Mouse (Mus musculus) right cerebral cortex, postnatal 10 days (tissue): Measurements from ENCODE around the gene Slc2a10.
"Not testable (repeated sequence)": the region's sequence is repeated elsewhere in the genome, so short reads cannot be mapped to it uniquely, and the experiment has no call there.

Experiments used
- DNase-seq, 2 experiments: peaks; one replicate each; pipeline ENCODE4 v3.0.0; 2021; ENCODE audit warnings: low spot score in 2 of 2

Gene Slc2a10

GRCm38 (mm10) chr2:165498816-165499215 lies 4.8 kb upstream of the Slc2a10 start:
- DNase-seq, result no peak

GRCm38 (mm10) chr2:165509686-165510085 lies 6.1 kb downstream of the Slc2a10 start:
- no peak for DNase-seq

- peak; percentile 51 to 69 for DNase-seq
These were observed 6.9 kb downstream of the Slc2a10 start for GRCm38 (mm10) chr2:165510466-165510865.

DNA sequence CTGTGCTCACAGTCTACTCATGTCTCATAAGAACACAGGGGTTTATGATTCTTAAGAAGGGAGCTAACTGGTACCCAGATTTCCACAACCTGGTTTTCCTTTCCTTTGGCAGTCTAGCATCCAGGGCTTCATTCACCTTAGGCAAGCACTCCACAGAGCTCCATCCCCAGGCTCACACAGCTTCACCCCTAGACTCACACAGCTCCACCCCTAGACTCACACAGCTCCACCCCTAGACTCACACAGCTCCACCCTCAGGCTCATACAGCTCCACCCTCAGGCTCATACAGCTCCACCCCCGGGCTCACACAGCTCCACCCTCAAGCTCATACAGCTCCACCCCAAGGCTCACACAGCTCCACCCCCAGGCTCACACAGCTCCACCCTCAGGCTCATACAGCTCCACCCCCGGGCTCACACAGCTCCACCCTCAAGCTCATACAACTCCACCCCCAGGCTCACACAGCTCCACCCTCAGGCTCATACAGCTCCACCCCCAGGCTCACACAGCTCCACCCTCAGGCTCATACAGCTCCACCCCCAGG lies 7.4 kb downstream of the Slc2a10 start:
- not testable (repeated sequence) for DNase-seq

DNA sequence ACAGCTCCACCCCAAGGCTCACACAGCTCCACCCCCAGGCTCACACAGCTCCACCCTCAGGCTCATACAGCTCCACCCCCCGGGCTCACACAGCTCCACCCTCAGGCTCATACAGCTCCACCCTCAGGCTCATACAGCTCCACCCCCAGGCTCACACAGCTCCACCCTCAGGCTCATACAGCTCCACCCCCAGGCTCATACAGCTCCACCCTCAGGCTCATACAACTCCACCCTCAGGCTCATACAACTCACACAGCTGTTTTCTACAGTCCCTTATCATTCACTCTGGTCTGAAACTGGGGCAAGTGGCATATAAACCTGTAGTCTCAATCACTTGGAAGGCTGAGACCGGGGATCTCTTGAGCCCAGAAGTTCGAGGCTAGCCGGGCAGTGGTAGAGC lies 7.9 kb downstream of the Slc2a10 start:
- DNase-seq, result not testable (repeated sequence)

DNA sequence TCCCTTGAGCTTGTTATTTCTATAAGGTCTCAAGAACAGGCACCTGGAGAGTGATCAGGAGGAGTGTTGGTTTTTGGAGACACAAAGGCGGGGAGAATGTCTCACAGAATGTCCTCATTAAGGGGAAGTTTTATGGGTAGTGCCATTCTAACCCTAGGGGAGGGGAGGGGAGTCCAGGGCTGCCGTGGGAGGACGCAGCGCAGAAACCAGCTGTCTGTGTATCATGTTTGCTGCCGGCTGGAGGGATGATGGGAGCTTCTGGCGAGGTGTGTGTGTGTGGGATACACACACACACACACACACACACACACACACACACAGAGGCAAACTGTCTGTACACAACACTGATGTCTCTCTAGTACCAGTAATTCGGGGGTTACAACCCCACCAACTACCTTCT lies 8.8 kb downstream of the Slc2a10 start:
- DNase-seq, result no peak

- peak in 1 of 2 experiments; percentile 49 for DNase-seq
These were observed 9.4 kb downstream of the Slc2a10 start for GRCm38 (mm10) chr2:165512870-165513600.

GRCm38 (mm10) chr2:165515178-165515728 lies 11.7 kb downstream of the Slc2a10 start:
- DNase-seq, result no peak

DNA sequence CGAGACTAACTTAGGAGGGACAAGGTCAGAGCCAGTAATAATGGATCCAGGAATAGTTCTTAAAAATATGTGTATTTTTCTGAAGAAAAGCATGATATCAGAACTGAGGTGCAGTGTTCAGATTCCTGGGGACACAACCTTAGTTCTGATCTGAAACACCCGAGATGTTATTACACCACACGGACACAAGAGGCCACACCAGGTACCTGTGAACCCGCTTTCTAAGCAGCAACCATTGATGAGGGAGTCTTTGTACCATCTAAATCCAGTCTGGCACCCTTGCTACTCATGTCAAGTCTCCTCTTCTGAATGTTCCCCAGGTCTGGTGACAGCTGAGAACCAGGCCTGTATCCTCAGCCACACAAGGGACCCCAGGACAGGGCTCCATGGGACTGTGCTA lies 22.0 kb downstream of the Slc2a10 start:
- DNase-seq, result peak in 1 of 2 experiments; percentile 51

DNA sequence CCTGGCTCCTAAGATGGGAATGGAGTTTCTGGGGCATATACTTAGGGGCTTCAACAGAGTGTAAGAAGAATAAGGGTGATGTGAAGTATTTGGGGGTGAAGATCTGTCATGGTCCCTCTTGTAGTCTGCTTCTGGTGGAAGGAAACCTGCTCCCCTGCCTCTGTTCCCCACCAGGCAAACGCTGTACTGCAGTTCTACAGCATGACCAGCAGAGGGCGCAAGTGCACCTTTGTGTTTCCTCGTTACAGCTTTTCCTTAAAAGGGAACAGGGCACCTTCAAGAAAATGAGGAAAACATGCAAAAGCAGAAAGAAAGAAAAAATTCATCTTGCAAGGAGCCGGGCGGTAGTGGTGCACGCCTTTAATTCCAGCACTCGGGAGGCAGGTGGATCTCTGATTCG lies 25.5 kb downstream of the Slc2a10 start:
- peak; percentile 73 to 88 for DNase-seq

DNA sequence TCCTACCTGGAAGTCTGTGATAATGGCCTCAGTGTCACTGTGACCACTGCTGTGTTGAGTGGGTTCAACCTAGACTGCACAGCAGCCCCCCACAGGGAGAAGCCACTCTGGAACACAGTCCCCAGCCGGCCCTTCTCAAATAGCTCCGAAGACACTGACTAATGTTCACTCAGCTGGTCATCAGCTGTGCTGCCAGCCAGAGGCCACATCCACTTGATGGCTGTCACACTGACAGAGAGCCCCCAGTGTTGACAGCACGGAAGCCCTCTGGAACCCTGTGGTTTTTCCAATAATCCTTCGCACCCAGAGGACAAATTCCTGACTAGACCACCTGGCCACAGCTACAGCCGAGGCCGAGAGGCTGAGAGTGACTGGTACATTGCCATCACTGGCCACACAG lies 30.2 kb downstream of the Slc2a10 start:
- no peak for DNase-seq

DNA sequence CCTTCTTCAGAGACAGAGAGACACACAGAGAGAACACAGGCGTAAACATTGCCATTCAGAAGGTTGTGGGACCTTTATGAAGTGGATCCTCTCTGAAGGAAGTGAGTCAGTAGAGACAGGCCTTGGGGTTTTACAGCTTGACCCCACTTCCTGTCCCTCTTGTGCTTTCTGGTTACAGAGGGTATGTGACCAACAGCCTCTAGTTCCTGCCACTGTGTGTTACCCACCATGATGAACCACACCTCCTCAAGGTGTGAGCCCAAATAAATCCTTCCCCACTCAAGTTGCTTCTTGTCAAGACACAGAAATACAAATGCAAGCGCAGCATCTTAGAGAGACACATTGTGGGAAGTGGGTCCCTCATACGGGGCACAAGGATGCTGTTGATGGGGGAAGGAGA lies 37.4 kb downstream of the Slc2a10 start:
- DNase-seq, result no peak

GRCm38 (mm10) chr2:165542939-165543669 lies 39.5 kb downstream of the Slc2a10 start:
- no peak for DNase-seq

DNA sequence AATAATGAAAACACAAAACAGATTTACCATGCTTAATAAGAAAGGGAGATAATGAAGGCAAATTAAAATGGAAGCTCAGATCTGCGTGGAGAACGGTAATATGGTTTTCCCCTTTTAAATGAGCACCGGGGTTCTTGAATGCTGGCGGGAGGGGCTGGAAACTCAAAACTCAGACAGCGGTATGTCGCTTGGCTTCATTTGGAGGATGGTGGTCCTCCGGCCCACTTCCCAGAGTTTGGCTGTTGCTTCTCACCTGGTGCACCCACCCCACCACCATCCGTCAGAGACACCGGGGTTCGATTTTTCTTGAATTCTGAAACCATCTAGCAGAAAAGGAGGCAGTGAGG lies 40.1 kb downstream of the Slc2a10 start:
- no peak for DNase-seq

- no peak for DNase-seq
These were observed 42.1 kb downstream of the Slc2a10 start for GRCm38 (mm10) chr2:165545687-165546086.

GRCm38 (mm10) chr2:165546341-165546740 lies 42.8 kb downstream of the Slc2a10 start:
- DNase-seq, result no peak

DNA sequence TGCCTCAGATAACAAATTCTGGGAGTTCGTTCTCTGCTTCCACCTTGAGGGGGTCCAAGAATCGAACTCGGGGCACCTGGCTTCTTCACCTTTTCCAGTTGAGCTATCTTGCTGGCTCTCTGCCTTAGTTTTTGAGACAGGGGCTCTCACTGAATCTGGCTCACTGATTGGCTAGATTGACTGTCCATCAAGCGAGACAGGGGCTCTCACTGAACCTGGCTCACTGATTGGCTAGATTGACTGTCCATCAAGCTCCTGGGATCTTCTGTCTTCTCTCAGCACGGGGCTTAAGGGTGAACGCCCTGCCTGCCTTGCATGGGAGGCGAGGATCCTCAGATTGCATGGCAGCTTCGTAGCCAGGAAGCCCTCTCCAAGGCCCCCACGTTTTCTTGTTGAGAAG lies 43.8 kb downstream of the Slc2a10 start:
- peak; percentile 77 to 80 for DNase-seq

DNA sequence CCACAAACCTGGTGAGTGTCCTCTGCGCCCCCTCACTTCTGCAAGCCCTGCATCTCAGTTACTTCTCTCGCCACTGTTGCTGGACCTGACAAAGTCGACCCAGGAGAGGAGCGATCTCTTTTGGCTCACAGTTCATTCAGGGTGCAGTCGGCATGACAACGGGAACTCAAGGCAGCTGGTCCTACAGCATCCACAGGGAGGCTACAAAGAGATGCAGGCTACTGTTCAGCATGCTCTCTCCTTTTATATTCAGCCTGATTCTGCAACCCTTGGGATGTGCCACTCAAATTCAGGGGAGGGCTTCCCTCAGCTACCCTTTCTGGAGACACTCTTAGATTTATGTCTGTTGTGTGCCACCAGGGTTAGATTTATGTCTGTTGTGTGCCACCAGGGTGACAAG lies 45.0 kb downstream of the Slc2a10 start:
- DNase-seq, result peak; percentile 35 to 46

DNA sequence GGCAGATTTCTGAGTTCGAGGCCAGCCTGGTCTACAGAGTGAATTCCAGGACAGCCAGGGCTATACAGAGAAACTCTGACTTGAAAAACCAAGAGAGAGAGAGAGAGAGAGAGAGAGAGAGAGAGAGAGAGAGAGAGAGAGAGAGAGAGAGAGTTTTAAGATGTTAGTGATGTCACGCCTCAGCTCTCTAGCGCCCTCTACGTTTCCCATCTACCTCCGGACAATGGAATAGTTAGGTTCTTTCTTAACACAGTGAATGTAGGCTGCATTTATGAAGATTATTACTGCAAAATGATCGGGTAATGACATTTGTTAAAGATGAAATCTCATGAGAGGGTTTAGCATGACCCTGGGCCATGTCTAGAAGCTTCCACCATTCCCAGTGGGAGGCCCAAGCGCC lies 46.8 kb downstream of the Slc2a10 start:
- not testable (repeated sequence) for DNase-seq

GRCm38 (mm10) chr2:165554066-165554465 lies 50.5 kb downstream of the Slc2a10 start:
- no peak for DNase-seq

GRCm38 (mm10) chr2:165557278-165557677 lies 53.7 kb downstream of the Slc2a10 start:
- peak; percentile 56 to 66 for DNase-seq

DNA sequence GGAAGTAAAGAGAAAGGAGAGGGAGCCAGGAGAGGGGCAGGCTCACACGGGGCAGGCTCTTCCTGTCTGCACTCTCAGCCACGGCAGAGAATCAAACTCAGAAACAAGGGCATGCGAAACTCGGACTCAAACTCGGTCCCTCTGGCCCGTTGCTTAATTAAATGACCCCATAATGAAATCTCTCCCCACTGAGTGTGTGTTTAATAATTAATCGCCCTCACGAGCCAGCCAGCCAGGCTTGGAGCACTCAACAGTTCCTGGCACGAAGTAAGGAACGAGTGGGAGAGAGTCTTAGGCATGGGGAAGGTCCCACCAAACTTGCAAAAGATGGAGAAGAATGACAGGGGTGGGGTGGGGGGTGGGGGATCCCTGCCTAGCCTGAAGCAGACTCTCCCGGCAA lies 55.3 kb downstream of the Slc2a10 start:
- DNase-seq, result no peak
